Mouse (Mus musculus): ENCODE data around the gene Gdpd3. TPM values are rescaled to one million over a fixed set of nuclear protein-coding genes. Genes with fewer than 3 reads are reported as not detected.
"Not testable (repeated sequence)": the region's sequence is repeated elsewhere in the genome, so short reads cannot be mapped to it uniquely, and the experiment has no call there.

The Gdpd3 gene
- total RNA-seq (2022) = 1 to 10 TPM; 4.4 to 7.9 (median 5.0) TPM

- no peak for DNase-seq (ENCODE audit: low spot score in 2 of 2)
These were observed at the start of gene Gdpd3 for GRCm38 (mm10) chr7:126766201-126766600. Gene Gdpd3, plus strand, starts transcription at chr7:126766334.

- no peak for DNase-seq (ENCODE audit: low spot score in 2 of 2)
These were observed 48.6 kb upstream of the Gdpd3 start for GRCm38 (mm10) chr7:126717566-126717965.

- DNase-seq (ENCODE audit: low spot score in 2 of 2) = no peak
These were observed 47.3 kb upstream of the Gdpd3 start for GRCm38 (mm10) chr7:126718787-126719337.

- no peak for DNase-seq (ENCODE audit: low spot score in 2 of 2)
These were observed 44.5 kb upstream of the Gdpd3 start for GRCm38 (mm10) chr7:126721635-126722034.

- no peak for DNase-seq (ENCODE audit: low spot score in 2 of 2)
These were observed 41.1 kb upstream of the Gdpd3 start for GRCm38 (mm10) chr7:126725077-126725476.

- no peak for DNase-seq (ENCODE audit: low spot score in 2 of 2)
These were observed 40.5 kb upstream of the Gdpd3 start for GRCm38 (mm10) chr7:126725667-126726066.

- DNase-seq (ENCODE audit: low spot score in 2 of 2) = not testable (repeated sequence)
These were observed 35.8 kb upstream of the Gdpd3 start for GRCm38 (mm10) chr7:126730256-126730789.

GRCm38 (mm10) chr7:126736122-126736521 lies 30.0 kb upstream of the Gdpd3 start:
- no peak for DNase-seq (ENCODE audit: low spot score in 2 of 2)

- no peak for DNase-seq (ENCODE audit: low spot score in 2 of 2)
These were observed 26.6 kb upstream of the Gdpd3 start for GRCm38 (mm10) chr7:126739551-126739950.

- DNase-seq (ENCODE audit: low spot score in 2 of 2) = no peak
These were observed 25.9 kb upstream of the Gdpd3 start for GRCm38 (mm10) chr7:126740132-126740735.

GRCm38 (mm10) chr7:126740977-126741376 lies 25.2 kb upstream of the Gdpd3 start:
- DNase-seq (ENCODE audit: low spot score in 2 of 2) = no peak

- no peak for DNase-seq (ENCODE audit: low spot score in 2 of 2)
These were observed 24.7 kb upstream of the Gdpd3 start for GRCm38 (mm10) chr7:126741452-126741851.

- no peak for DNase-seq (ENCODE audit: low spot score in 2 of 2)
These were observed 24.1 kb upstream of the Gdpd3 start for GRCm38 (mm10) chr7:126741964-126742482.

GRCm38 (mm10) chr7:126746066-126746465 lies 20.1 kb upstream of the Gdpd3 start:
- DNase-seq (ENCODE audit: low spot score in 2 of 2) = no peak

- no peak for DNase-seq (ENCODE audit: low spot score in 2 of 2)
These were observed 19.3 kb upstream of the Gdpd3 start for GRCm38 (mm10) chr7:126746798-126747197.

GRCm38 (mm10) chr7:126748824-126749223 lies 17.3 kb upstream of the Gdpd3 start:
- no peak for DNase-seq (ENCODE audit: low spot score in 2 of 2)

- DNase-seq (ENCODE audit: low spot score in 2 of 2) = no peak
These were observed 16.4 kb upstream of the Gdpd3 start for GRCm38 (mm10) chr7:126749582-126750343.

GRCm38 (mm10) chr7:126754866-126755265 lies 11.3 kb upstream of the Gdpd3 start:
- DNase-seq (ENCODE audit: low spot score in 2 of 2) = peak in 1 of 2 experiments; percentile 74

GRCm38 (mm10) chr7:126758539-126758938 lies 7.6 kb upstream of the Gdpd3 start:
- DNase-seq (ENCODE audit: low spot score in 2 of 2) = no peak

GRCm38 (mm10) chr7:126759050-126759671 lies 7.0 kb upstream of the Gdpd3 start, which contains the start of gene Mapk3:
Gene Mapk3, plus strand, starts transcription at chr7:126759601.
- DNase-seq (ENCODE audit: low spot score in 2 of 2) = peak; percentile 83 to 87

- no peak for DNase-seq (ENCODE audit: low spot score in 2 of 2)
These were observed 6.3 kb upstream of the Gdpd3 start for GRCm38 (mm10) chr7:126759672-126760390.

All from layer of hippocampus, adult 8-10 months (tissue).